Mouse (Mus musculus) lung, postnatal 0 days (tissue): ENCODE results near the gene Usp34.

ENCODE experiments used
- CTCF ChIP-seq: IDR thresholded peaks from 2 replicates; pipeline ENCODE4 v1.5.1; 2016; ENCODE audit warnings: antibody characterized with exemption, mild to moderate bottlenecking
- EP300 ChIP-seq: IDR thresholded peaks from 2 replicates; pipeline ENCODE4 v1.6.1; 2016; ENCODE audit warnings: antibody characterized with exemption, mild to moderate bottlenecking, control low read depth

DNA sequence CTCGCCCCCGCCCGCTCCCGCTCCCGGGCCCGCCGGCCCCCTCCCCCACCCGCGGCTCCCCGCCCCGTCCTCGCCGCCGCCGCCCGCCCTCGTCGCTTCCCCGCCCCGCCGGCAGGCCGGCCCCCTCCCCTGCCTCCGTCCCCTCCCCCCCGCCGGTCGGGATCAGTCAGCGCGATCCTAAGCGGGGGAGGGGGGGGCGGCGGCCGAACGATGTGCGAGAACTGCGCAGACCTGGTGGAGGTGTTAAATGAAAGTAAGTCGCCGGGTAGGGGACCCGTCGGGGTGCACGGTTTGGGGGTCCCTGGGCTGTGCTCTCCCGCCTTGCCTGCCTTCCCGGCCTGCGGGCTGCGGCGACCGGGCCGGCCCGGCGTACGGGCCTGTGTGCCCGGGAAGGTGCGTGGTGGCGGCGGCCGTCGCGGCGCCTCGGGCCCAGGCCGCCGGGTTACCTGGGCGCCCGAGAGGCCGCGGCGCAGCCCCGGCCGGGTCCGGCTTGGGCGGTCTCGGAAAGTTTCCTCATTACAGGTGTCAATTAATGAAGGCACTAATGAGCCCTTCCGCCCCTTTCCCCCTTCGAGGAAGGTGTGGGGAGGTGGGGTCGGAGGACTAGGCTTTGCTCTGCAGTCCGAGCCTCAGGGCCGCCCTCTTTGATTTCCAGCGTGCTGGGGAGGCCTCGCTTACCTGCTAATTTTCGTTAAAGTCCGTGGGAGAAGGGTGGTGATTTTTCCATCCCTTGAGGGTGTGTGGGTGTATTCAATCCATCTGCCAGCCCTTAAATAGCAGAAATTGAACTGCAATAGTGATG is at the start of gene Usp34:
- TF ChIP-seq CTCF: no peak
- TF ChIP-seq EP300: no peak
